Mouse (Mus musculus) neutrophil, adult 59 days (primary cell): ENCODE results near the gene Rps6ka4. TPM values are rescaled to one million over a fixed set of nuclear protein-coding genes. Genes with fewer than 3 reads are reported as not detected.

ENCODE experiments used
- total RNA-seq, 2 experiments: library from RNA; stranded (reverse); gene quantifications; 1 replicate in 1 of 2; 2 replicates in 1 of 2; pipeline ENCODE4 v1.2.4; 2023

The Rps6ka4 gene
- total RNA-seq: 10 to 100 TPM; 30.7 to 41.0 TPM

GRCm38 (mm10) chr19:6840475-6841291 is at the start of gene Rps6ka4:
TSS of gene Rps6ka4 (minus strand) at chr19:6840636.

GRCm38 (mm10) chr19:6858031-6858430 is 17.6 kb upstream of the Rps6ka4 start, which contains the start of gene Ccdc88b:
TSS of gene Ccdc88b (minus strand) at chr19:6858211.

Other genes with a start within 250 kb of the Rps6ka4 start
- gene Ccdc88b, start 17.6 kb upstream of the Rps6ka4 start, total RNA-seq: 100 to 1,000 TPM; 122 to 137 TPM
- 100 to 1,000 TPM in 1 of 2 experiments, 10 to 100 TPM in 1; 89.2 to 104 TPM for gene Trmt112, start 69.1 kb upstream of the Rps6ka4 start, total RNA-seq
- gene Prdx5, start 69.5 kb upstream of the Rps6ka4 start, total RNA-seq: 1,000 to 10,000 TPM; 1,318 to 1,395 TPM
- 10 to 100 TPM; 40.5 to 45.9 TPM for gene Esrra, start 81.2 kb upstream of the Rps6ka4 start, total RNA-seq
- not detected for gene Catsperz, start 84.7 kb upstream of the Rps6ka4 start, total RNA-seq
- gene Kcnk4, start 93.9 kb upstream of the Rps6ka4 start, total RNA-seq: not detected
- 10 to 100 TPM; 22.5 to 31.9 TPM for gene Bad, start 101.2 kb upstream of the Rps6ka4 start, total RNA-seq
- 10 to 100 TPM; 23.9 to 26.6 TPM for gene Gpr137, start 101.8 kb upstream of the Rps6ka4 start, total RNA-seq
- gene Ppp1r14b, start 134.3 kb upstream of the Rps6ka4 start, total RNA-seq: 10 to 100 TPM; 42.9 to 43.5 TPM
- 10 to 100 TPM; 23.2 to 25.2 TPM for gene Plcb3, start 135.8 kb upstream of the Rps6ka4 start, total RNA-seq
- 10 to 100 TPM; 28.2 to 28.8 TPM for gene Fkbp2, start 139.9 kb upstream of the Rps6ka4 start, total RNA-seq
- 1 to 10 TPM; 7.4 to 8.1 TPM for gene Vegfb, start 147.0 kb upstream of the Rps6ka4 start, total RNA-seq
- gene Dnajc4, start 151.9 kb upstream of the Rps6ka4 start, total RNA-seq: 10 to 100 TPM; 20.8 to 24.7 TPM
- gene Nudt22, start 155.5 kb upstream of the Rps6ka4 start, total RNA-seq: 10 to 100 TPM; 12.2 to 15.9 TPM
- 1 to 10 TPM; 2.3 to 2.9 TPM for gene Trpt1, start 155.5 kb upstream of the Rps6ka4 start, total RNA-seq
- gene Fermt3, start 178.8 kb upstream of the Rps6ka4 start, total RNA-seq: 100 to 1,000 TPM; 233 TPM
- 10 to 100 TPM; 45.6 to 53.6 TPM for gene Stip1, start 199.3 kb upstream of the Rps6ka4 start, total RNA-seq
- gene Macrod1, start 216.2 kb upstream of the Rps6ka4 start, total RNA-seq: 1 to 10 TPM; 2.6 to 2.9 TPM